Mouse (Mus musculus) testis, adult 2 months (tissue): Measurements from ENCODE around the gene Fes.

Experiments used
- CTCF ChIP-seq: fragments of 200-500 bp; IDR thresholded peaks from 2 replicates; pipeline ENCODE4 v1.5.1; 2012; ENCODE audit warnings: low read depth, mild to moderate bottlenecking, inconsistent platforms, low read length, moderate library complexity; ENCODE audit not compliant: control insufficient read depth, insufficient read depth, insufficient replicate concordance
- POLR2A ChIP-seq: fragments of 200-500 bp; IDR thresholded peaks from 2 replicates; pipeline ENCODE4 v1.6.1; 2012; ENCODE audit warnings: low read depth, mild to moderate bottlenecking, inconsistent platforms, low read length, moderate library complexity; ENCODE audit not compliant: control insufficient read depth

DNA sequence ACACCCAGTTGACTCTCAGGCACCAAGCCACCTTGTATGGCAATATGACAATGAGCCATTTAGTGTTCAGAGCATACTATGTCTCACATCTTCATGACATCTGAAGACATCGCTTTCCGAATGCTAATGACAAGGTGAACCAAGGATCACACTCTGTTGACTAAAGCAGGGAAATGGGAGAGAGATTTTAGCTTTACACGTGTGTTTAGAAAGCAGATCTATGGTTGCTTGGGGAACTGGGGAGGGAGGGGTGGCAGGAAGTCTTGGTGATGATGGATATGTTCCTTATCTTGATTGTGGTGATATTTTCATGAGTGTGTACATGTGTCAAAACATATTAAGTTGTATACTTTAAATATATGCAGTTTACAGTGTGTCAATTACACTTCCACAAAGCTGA, 18.4 kb upstream of the Fes start:
- TF ChIP-seq POLR2A, result no peak
- TF ChIP-seq CTCF, result no peak
